Mouse (Mus musculus) brown adipose tissue, adult 24 weeks (tissue): ENCODE data around the gene Cyp3a13. TPM values are rescaled to one million over a fixed set of nuclear protein-coding genes. Genes with fewer than 3 reads are reported as not detected.
"Not testable (repeated sequence)": the region's sequence is repeated elsewhere in the genome, so short reads cannot be mapped to it uniquely, and the experiment has no call there.

ENCODE experiments used
- H3K27ac ChIP-seq: fragments of 200-500 bp; replicated peaks from 2 replicates; pipeline ENCODE4 v1.5.1; 2012; ENCODE audit warnings: low read depth, mild to moderate bottlenecking, low read length
- H3K4me1 ChIP-seq: fragments of 200-500 bp; 2 replicates; pipeline ENCODE4 v1.6.1; 2012; ENCODE audit warnings: low read length, mixed read lengths; ENCODE audit not compliant: control insufficient read depth, insufficient read depth, insufficient read length
- H3K4me3 ChIP-seq: fragments of 200-500 bp; 2 replicates; pipeline ENCODE4 v1.5.1; 2012; ENCODE audit warnings: low read depth, mild to moderate bottlenecking, low read length, moderate library complexity; ENCODE audit not compliant: insufficient read depth
- polyA plus RNA-seq: library from polyadenylated mRNA; stranded (reverse); fragments of >200 nt; gene quantifications from 2 replicates; pipeline ENCODE4 v1.2.4, GENCODE M21; 2012; ENCODE audit not compliant: missing spikeins, insufficient read depth, insufficient read length

Gene Cyp3a13
- not detected in 2 replicates for polyA plus RNA-seq

DNA sequence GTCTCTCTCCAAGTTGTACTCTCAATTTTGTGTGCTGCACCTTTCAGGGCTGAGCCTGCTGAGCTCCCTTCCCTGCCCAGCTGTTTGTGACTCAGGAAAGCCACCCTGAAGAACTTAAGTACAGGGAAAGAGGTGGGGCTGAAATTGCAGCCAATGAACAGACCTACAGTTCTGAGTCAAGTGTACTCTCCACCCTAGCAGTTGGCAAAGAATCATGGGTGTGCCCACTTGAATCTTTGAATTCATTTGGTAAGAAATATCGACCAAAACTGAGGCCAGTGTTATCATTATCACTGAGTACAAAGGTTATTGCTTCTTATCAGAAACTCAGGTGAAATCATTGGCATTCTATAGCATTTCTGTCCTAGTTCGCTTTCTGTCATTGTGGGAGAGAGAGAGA, at the start of gene Cyp3a13:
Gene Cyp3a13, minus strand, starts transcription at position 88 of the 400 bp plus-strand sequence.
- H3K27ac ChIP-seq: no peak within 1 kb of the TSS

DNA sequence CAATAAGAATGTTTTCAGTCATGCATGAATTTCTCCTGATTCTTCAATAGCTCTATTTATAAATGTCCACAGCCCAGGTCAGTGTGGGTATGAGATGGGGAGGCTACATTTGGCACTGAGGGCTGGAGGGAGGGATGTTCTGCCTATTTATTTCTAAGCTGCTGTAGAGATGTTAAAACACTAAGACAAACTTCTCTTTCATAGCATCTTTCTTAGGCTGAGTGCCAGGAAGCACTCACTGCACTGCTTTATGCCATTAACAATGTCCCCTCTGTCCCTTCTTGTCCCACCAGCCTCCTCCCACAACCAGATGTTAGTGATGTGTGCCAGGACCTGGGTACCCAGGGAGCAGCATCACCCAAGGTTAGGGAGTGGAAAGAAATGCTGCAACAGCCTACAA, 45.1 kb upstream of the Cyp3a13 start:
- Histone ChIP-seq H3K4me3 (no peak overlapping the region), H3K27ac (no peak overlapping the region)

More for the DNA sequence above, at the start of gene Cyp3a13:
- H3K4me1 ChIP-seq: no peaks in the 10 kb centered on the region
- no peak within 1 kb of the TSS for H3K4me3 ChIP-seq

DNA sequence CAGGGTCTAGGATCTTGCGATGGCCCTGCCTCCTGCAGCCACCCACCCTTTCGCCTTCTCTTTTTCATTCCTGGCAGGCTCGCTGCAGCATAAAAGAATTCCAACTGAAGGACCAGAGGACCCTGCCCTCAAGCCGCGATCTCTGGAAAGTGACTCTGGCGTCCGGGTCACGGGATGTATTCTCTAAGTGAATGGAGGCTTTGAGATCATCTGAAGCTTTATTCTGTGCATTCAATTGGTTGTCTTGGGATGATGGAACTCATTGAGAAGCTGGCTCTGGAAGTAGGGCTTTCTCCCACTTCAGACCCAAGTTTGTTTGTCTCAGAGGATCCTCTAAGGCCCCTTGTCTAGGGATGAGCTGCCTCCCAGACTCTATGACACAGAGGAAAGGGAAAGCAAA, 41.5 kb upstream of the Cyp3a13 start, which contains the start of gene Gjc3:
Gene Gjc3, minus strand, starts transcription at position 154 of the 400 bp plus-strand sequence.
- no peaks in the 10 kb centered on the region for H3K4me1 ChIP-seq
- H3K27ac ChIP-seq: no peak within 1 kb of the TSS
- H3K4me3 ChIP-seq: no peak within 1 kb of the TSS

More for the DNA sequence above, 45.1 kb upstream of the Cyp3a13 start:
- H3K4me1 ChIP-seq: no peaks in the 10 kb centered on the region

DNA sequence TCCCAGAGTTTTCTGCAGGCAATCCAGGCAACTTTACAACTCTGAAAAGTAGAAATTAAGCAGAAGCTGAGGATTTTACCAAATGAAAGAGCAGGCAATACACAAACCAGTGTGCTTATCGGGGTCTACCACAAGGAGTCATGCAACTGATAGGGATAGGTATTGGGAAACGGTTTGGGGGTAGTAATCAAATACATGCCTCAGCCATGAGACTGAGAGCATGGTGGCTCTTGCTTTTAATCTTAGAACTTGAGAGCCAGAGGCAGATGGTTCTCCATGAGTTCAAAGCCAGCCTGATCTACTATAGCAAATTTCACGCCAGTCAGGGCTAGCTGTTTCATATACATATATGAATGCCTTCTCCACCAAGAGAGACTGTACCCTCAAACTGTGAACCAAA, 35.0 kb upstream of the Cyp3a13 start:
- no peak overlapping the region for H3K4me3 ChIP-seq
- H3K4me1 ChIP-seq: no peaks in the 10 kb centered on the region
- H3K27ac ChIP-seq: no peak overlapping the region

DNA sequence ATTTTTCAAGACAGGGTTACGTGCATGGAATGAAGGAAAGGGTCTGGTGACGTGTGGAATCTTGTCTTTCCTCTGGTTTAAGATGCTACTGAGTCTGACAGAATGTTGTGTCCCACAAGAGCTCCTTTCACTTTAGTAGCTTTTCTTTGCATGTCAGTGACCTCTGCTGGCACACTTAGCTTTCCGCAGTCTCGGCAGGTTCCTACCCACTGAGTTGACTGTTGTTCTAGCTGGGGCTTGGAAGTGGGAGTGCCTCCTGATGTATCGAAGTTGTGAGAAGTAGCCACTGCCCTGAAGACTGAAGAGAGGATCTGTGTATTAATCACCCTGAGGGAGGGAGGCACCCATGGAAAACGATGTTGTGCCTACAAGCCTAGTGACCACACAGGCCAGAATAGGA, 29.8 kb upstream of the Cyp3a13 start:
- H3K4me3 ChIP-seq: no peak overlapping the region
- H3K27ac ChIP-seq: no peak overlapping the region
- no peaks in the 10 kb centered on the region for H3K4me1 ChIP-seq

DNA sequence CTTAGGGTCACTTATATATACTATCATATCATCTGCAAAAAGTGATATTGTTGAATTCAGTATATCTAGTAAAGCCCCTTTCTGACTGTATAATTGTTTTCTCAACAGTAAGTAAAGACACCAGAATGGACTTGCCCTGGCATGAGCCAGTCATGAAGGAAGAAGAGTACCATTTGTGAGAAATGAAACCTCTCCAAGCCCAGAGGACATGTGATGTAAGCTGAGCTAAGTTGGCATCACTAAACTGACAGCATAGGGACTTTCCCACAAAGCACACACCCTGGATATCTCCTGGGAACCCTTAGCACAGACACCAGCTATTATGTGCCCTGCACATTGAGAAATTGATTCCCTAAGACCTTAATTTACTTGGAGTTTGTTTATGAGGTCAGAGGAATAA, 25.9 kb upstream of the Cyp3a13 start:
- Histone ChIP-seq H3K4me3 (no peak overlapping the region), H3K27ac (no peak overlapping the region), H3K4me1 (no peaks in the 10 kb centered on the region)

DNA sequence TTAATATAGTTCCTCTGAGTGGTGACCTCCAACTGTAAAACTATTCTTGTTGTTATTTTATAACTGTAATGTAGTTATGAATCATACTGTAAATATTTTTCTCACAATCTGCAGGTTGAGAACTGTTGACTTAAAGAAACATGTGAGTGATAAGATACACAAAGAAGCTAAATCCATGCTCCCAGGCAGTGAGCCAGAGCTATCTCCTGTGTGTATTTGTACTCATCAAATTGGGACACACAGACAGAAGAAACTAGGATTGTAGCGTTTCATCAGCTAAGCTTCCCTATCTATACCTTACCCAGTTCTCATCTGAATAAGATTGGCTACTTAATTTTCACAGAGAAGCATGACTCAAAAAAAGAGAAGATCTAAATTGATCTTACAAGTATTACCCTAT, 21.7 kb upstream of the Cyp3a13 start:
- Histone ChIP-seq H3K27ac (no peak overlapping the region), H3K4me3 (no peak overlapping the region), H3K4me1 (no peaks in the 10 kb centered on the region)

DNA sequence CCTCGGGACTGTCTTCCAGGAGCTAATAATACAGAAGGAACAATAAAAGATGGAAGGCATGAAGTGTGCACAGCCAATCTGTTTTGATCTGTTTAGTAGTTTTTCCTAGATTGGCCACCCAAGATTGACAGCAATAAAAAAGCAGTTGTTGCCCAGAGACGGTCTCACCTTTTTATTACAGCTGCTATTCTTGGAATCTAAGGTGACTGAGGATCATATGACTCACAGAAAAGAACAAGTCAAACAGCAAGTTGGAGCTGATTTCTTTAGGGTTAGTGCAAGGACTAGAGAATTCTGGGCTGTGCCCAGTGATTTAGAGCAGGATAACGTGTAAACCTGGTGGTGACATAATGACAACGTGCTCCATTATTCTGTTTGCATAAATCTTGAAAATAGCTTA, 19.5 kb upstream of the Cyp3a13 start:
- H3K4me3 ChIP-seq: no peak overlapping the region
- H3K27ac ChIP-seq: no peak overlapping the region
- H3K4me1 ChIP-seq: no peaks in the 10 kb centered on the region

DNA sequence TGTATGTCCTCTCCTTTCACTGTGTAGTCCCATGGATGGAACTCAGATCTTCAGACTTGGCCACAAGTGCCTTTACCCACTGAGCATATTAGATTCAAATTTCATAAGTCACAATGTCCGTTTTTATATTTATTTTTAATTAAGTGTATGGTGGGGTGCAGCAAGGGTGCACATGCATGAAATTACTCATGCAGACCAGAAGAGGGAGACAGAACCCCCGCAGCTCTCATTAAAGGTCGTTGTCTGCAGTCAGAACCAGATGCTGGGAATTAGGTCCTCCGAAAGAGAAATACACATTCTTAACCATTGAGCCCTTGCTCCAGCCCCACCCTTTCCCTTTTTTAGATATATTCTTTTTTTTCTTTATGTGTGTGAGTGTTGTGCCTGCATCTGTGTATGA, 15.8 kb upstream of the Cyp3a13 start:
- Histone ChIP-seq H3K4me3 (no peak overlapping the region), H3K4me1 (no peaks in the 10 kb centered on the region), H3K27ac (no peak overlapping the region)

DNA sequence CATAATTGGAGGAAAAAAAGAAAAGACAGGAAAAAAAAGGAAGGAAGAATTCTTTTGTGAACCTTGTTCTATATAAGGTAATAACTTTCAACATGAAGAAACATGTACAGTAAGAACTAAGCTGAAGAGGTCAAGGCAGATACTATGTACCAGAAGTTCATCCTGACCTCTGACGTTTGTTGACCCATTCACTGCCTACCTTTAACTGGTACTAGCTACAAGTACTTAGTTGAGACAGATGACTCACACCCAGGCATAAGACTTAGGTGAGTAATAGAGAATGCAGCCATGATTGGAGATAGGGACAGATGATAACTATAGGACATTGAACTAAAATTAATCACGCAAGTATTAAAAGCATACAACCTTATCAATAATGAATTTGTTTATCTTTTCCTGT, 15.1 kb upstream of the Cyp3a13 start:
- Histone ChIP-seq H3K27ac (no peak overlapping the region), H3K4me1 (no peaks in the 10 kb centered on the region), H3K4me3 (no peak overlapping the region)

DNA sequence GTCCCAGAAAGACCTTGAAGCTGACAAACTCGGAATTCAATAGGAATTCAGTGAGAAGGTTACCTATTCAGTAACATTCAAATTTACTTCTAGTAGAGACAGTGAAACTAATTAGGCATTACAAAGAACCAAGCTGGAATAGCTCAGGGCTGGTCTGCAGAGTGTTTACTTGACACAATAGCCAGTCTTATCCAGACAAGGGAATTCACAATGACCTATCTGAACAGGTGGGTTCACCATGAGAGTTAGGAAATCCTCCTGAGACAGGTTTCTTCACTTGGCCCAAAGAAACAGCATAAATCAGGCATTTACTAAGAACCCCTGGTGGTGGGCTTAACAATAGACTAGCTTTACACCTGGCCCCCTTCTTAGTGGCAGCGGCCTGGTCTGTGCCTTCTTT, 12.5 kb upstream of the Cyp3a13 start:
- H3K4me3 ChIP-seq, H3K4me1 ChIP-seq, H3K27ac ChIP-seq: not testable (repeated sequence)

DNA sequence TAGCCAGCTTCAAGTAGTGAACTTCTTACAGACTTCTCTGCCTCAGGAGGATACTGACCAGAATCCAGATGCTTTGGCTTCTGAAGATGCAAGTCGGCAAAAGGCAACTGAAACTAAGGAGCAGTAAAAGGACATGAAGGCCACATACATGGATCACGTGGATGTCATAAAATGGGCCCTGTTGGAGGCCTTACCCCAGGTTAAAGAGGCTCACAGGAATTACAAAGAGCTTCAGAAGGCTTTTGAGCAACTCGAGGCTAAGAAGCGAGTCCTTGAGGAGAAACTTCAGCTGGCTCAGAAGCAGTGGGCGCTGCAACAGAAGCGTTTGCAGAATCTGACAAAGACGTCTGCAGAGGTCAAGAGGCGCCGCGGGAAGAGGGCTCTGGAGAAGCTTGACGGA, 7.0 kb upstream of the Cyp3a13 start:
- H3K27ac ChIP-seq: no peak overlapping the region
- H3K4me3 ChIP-seq: no peak overlapping the region
- no peaks in the 10 kb centered on the region for H3K4me1 ChIP-seq

DNA sequence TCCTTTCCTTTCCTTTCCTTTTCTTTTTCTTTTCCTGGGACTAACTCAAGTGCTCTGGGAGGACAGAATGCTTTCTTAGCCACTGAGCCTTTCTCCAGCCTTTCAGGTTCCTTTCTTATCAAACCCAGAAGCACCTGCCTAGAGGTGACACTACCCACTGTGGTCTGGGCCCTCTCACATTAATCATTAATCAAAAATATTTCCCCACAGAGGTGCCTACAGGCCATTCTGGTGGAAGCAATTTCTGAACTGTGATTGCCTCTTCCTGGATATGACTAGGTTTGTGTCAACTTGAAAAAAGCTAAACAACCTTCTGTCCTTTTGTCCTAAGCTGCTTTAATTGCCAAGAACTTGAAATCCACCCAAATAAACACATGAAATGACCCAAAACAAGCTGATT, 752 bp upstream of the Cyp3a13 start:
- no peaks in the 10 kb centered on the region for H3K4me1 ChIP-seq
- no peak overlapping the region for H3K4me3 ChIP-seq
- no peak overlapping the region for H3K27ac ChIP-seq

DNA sequence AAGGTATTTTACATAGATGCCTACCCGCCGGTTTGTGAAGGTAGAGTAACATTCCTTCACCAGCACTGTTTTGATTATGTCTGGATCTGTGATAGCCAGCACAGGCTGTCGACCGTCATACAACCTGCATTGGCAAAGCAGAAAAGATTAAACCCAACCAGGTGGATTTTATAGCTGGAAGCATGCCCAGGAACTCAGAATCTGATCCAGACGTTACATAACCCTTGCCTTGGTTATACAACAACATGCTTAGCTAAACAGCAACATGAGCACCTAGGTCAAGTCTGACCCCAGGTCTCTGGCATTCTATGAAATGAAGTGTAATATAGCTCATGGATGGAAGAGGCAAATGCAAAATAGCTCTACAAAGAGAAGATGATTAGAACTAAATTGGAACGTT, 5.9 kb downstream of the Cyp3a13 start:
- H3K27ac ChIP-seq: no peak overlapping the region
- no peak overlapping the region for H3K4me3 ChIP-seq
- no peaks in the 10 kb centered on the region for H3K4me1 ChIP-seq

DNA sequence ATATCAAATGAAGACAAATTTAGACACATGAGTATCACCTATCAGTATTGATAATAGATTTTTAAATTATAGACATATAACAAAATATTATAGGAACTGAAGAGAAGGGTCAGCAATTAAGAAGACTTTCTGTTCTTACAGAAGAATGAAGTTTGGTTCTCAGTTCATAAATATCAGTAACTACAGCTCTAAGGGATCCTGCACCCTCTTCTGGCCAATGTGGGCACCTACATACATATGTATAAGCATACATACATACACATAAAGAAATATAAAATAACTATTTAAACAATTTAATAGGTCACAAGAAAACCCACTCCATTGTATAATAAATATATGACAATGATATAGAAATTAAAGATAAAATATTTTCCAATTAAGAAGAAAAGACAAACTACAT, 6.9 kb downstream of the Cyp3a13 start:
- H3K4me3 ChIP-seq: no peak overlapping the region
- H3K27ac ChIP-seq: no peak overlapping the region
- no peaks in the 10 kb centered on the region for H3K4me1 ChIP-seq

DNA sequence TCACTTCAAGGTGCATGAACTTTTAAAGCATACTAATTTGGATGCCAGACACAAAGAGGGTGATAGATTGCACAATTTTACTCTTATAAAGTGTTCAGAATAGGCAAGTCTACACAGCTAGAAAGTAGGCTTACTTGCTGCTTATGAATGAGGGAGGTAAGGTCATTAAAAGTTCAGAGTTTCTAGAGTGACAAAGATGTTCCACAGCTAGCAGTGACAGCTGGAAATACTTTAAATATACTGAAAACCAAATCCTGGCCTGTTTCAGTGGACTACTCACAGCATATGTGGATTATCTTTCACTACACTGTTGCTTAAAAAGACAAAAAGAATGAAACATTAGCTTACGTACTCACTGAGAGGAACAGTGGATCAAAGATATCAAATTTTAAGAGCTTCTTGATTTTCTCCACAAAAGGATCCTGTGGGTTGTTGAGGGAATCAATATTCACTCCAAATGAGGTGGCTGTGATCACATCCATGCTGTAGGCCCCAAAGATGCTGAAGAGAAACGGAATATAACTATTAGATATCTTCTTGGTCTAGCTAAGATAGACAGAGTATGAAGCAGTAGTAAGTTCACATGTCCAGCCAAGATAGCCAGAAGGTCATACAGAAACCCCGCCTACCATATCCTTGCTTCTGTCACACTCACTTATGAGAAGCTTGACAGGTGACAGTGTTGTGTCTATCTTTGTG, 11.7 kb downstream of the Cyp3a13 start:
- Histone ChIP-seq H3K27ac (no peak overlapping the region), H3K4me3 (no peak overlapping the region), H3K4me1 (no peaks in the 10 kb centered on the region)
